ENCODE assay signal across 26 mouse cellular contexts in genomic region chr6:33722811-33723210, GRCm38 (mm10).
"Had no signal": no experiment of that assay in that cellular context is flagged by ENCODE, and none has a peak within 500 bp of the region (broad histone marks: within the 10 kb centered on the region; RNA-seq: fewer than 3 reads in every experiment).

No protein-coding gene starts in this region.

- H3K27ac ChIP-seq: heart, adult 2 months; heart, embryonic 13.5 days; heart, embryonic 15.5 days; hindbrain, embryonic 10.5 days; intestine, embryonic 15.5 days; kidney, embryonic 15.5 days; kidney, postnatal 0 days; limb, embryonic 13.5 days; limb, embryonic 15.5 days; liver, embryonic 12.5 days; liver, embryonic 14.5 days had no signal

- DNase-seq: gastrocnemius, postnatal 14 days; gastrocnemius, postnatal 36 days; heart, adult 11 months; heart, adult 2 months; heart, postnatal 4 days; kidney, adult 11 months; kidney, adult 2 months; kidney, adult 9 months; kidney, postnatal 14 days; kidney, postnatal 36 days; layer of hippocampus, adult 9-11 months; layer of hippocampus, postnatal 36 days; left cerebral cortex, postnatal 4 days had no signal

- H3K36me3 ChIP-seq: heart, embryonic 13.5 days; heart, embryonic 15.5 days; hindbrain, embryonic 10.5 days; hindbrain, embryonic 12.5 days; intestine, embryonic 15.5 days; kidney, embryonic 15.5 days; limb, embryonic 13.5 days; limb, embryonic 15.5 days; liver, embryonic 12.5 days had no signal

- H3K4me2 ChIP-seq: heart, embryonic 11.5 days; heart, embryonic 13.5 days; heart, embryonic 15.5 days; hindbrain, embryonic 12.5 days; hindbrain, embryonic 14.5 days; intestine, embryonic 15.5 days; kidney, embryonic 15.5 days; limb, embryonic 13.5 days; limb, embryonic 15.5 days; liver, embryonic 12.5 days had no signal

- H3K27me3 ChIP-seq: heart, embryonic 13.5 days; heart, embryonic 15.5 days; hindbrain, embryonic 12.5 days; intestine, embryonic 15.5 days; kidney, embryonic 15.5 days; limb, embryonic 13.5 days; limb, embryonic 15.5 days; liver, embryonic 12.5 days had no signal

- H3K4me3 ChIP-seq: heart, adult 2 months; heart, embryonic 13.5 days; heart, embryonic 15.5 days; hindbrain, embryonic 10.5 days; hindbrain, embryonic 12.5 days; intestine, embryonic 15.5 days; kidney, embryonic 15.5 days; limb, embryonic 13.5 days; limb, embryonic 15.5 days; liver, embryonic 12.5 days had no signal
